Mouse (Mus musculus) liver, embryonic 15.5 days (tissue): ENCODE results near the gene Ptgs1. TPM values are rescaled to one million over a fixed set of nuclear protein-coding genes. Genes with fewer than 3 reads are reported as not detected.

ENCODE experiments used
- ATAC-seq: fragments of 200-750 bp; cut with Nextera tagmentation; 2 replicates; pipeline ENCODE4 v1.8.0; 2017; ENCODE audit warnings: moderate number of reproducible peaks, mild to moderate bottlenecking, moderate library complexity; ENCODE audit not compliant: insufficient read depth
- H3K27ac ChIP-seq: fragments of 300-500 bp; sonication (generic); replicated peaks from 2 replicates; pipeline ENCODE4 v1.5.1; 2015; ENCODE audit warnings: mild to moderate bottlenecking, inconsistent platforms
- H3K27me3 ChIP-seq: fragments of 300-500 bp; sonication (generic); 2 replicates; pipeline ENCODE4 v1.6.1; 2015; ENCODE audit warnings: mild to moderate bottlenecking, inconsistent platforms
- H3K36me3 ChIP-seq: fragments of 300-500 bp; sonication (generic); replicated peaks from 2 replicates; pipeline ENCODE4 v1.6.1; 2015; ENCODE audit warnings: moderate library complexity, mild to moderate bottlenecking, inconsistent platforms
- H3K4me1 ChIP-seq: fragments of 300-500 bp; sonication (generic); replicated peaks from 2 replicates; pipeline ENCODE4 v1.6.1; 2015; ENCODE audit warnings: inconsistent platforms
- H3K4me2 ChIP-seq: fragments of 300-500 bp; sonication (generic); 2 replicates; pipeline ENCODE4 v1.6.1; 2015; ENCODE audit warnings: moderate library complexity, mild to moderate bottlenecking, inconsistent platforms
- H3K4me3 ChIP-seq: fragments of 300-500 bp; sonication (generic); replicated peaks from 2 replicates; pipeline ENCODE4 v1.5.1; 2015; ENCODE audit warnings: mild to moderate bottlenecking, inconsistent platforms
- H3K9ac ChIP-seq: fragments of 300-500 bp; sonication (generic); 2 replicates; pipeline ENCODE4 v1.6.1; 2015; ENCODE audit warnings: moderate library complexity, mild to moderate bottlenecking, inconsistent platforms
- H3K9me3 ChIP-seq: fragments of 300-500 bp; sonication (generic); replicated peaks from 2 replicates; pipeline ENCODE4 v1.6.1; 2016; ENCODE audit warnings: inconsistent platforms
- WGBS: fragments of 180-500 bp; shearing (Covaris S2); methylation state at CpG from one replicate; pipeline ENCODE4 v1.1.7; 2015; ENCODE audit warnings: mixed read lengths; ENCODE audit not compliant: insufficient replicate concordance; 5-methylcytosine and 5-hydroxymethylcytosine counted together
- polyA plus RNA-seq: library from polyadenylated mRNA; unstranded; fragments of >200 nt; fragmentation: Nextera tagmentation; extraction: Ambion mirVana; gene quantifications from 2 replicates; pipeline ENCODE4 v1.2.1, GENCODE M21; 2015

Gene Ptgs1
- polyA plus RNA-seq, 1 experiment from 2014 or later, result 20.9 TPM

DNA sequence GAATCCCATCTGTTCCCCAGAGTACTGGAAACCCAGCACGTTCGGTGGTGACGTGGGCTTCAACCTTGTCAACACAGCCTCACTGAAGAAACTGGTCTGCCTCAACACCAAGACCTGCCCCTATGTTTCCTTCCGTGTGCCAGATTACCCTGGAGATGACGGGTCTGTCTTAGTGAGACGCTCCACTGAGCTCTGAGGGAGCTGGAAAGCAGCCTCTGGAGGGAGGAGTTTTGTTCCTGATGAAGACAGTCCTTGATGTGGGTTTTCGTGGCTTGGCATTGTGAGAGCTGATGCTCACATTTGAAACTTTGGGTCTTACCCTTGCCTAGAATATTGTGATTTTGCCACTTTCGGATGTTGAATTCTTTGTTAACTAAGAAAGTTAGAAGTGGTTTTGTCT, 20.9 kb downstream of the Ptgs1 start:
- H3K9me3 ChIP-seq, result no peaks in the 10 kb centered on the region
- no peaks in the 10 kb centered on the region for H3K36me3 ChIP-seq
- ATAC-seq, result no peak
- 75% methylated on average over 8 of the region's 8 CpGs for WGBS
- H3K27me3 ChIP-seq, result no peaks in the 10 kb centered on the region
- H3K27ac ChIP-seq, result no peak overlapping the region
- H3K4me3 ChIP-seq, result no peak overlapping the region
- no peak overlapping the region for H3K9ac ChIP-seq
- no peaks in the 10 kb centered on the region for H3K4me1 ChIP-seq
- no peak overlapping the region for H3K4me2 ChIP-seq

DNA sequence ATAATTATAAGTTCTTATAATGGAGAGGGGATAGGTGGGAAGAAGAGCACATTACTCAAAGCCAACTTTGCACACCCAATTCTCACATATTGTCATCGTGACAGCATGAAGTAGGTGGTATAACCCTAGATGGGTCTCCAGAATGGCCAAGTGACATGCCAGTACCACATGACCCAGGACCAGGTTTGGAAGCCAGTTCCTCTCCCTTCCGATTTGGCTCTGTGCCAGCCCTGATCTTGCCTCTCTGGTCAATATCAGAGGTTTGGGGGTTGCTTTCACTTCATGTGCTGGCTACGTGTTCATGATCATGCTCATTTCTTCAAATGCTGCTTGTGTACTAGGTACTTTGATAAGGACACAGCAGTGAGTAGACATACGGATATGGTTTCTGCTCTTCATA, 22.3 kb downstream of the Ptgs1 start:
- H3K36me3 ChIP-seq, result no peaks in the 10 kb centered on the region
- 65% methylated on average over 4 of the region's 4 CpGs for WGBS
- H3K4me1 ChIP-seq, result no peaks in the 10 kb centered on the region
- no peak overlapping the region for H3K4me2 ChIP-seq
- no peaks in the 10 kb centered on the region for H3K9me3 ChIP-seq
- no peak overlapping the region for H3K4me3 ChIP-seq
- H3K27ac ChIP-seq, result no peak overlapping the region
- H3K9ac ChIP-seq, result no peak overlapping the region
- no peak for ATAC-seq
- no peaks in the 10 kb centered on the region for H3K27me3 ChIP-seq

DNA sequence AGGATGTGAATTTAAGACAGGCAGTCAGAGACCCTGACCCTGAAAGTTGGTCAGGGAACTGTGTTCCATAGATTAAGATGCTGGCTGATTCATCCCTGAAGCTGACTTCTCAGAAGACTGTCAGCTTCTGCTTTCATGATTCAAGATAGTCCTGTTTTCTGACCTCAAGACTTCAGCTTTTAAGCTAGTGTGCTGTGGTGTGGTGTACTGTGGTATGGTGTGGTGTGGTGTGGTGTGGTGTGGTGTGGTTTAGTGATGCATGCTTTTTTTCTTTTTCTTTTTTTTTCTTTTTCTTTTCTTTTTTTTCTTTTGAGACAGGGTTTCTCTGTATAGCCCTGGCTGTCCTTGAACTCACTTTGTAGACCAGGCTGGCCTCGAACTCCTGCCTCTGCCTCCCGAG, 24.2 kb downstream of the Ptgs1 start:
- Histone ChIP-seq H3K9ac (no peak overlapping the region), H3K27ac (no peak overlapping the region), H3K4me2 (no peak overlapping the region), H3K4me3 (no peak overlapping the region), H3K9me3 (no peaks in the 10 kb centered on the region), H3K27me3 (no peaks in the 10 kb centered on the region), H3K4me1 (no peaks in the 10 kb centered on the region), H3K36me3 (no peaks in the 10 kb centered on the region)
- 60% methylated on average over 2 of the region's 2 CpGs for WGBS
- no peak for ATAC-seq

DNA sequence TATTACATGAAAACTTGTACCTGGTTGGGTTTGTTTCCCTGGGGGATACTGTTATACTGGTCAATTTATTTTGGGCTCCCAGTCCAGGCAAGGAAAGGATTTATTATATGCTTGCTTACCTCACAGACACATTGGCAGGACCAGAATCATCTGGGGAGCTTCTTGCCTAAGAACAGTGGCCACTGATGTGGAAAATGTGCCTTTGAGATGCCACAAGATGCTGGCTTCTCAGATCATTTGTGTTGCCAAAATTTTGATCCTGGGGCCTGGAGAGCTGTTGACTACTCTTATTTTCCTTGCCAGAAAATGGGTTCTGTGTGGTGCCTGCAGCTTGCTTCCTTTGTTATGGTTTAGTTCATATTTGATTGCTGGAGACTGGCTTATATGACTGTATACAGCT, 26.7 kb downstream of the Ptgs1 start:
- no peak overlapping the region for H3K4me3 ChIP-seq
- H3K27ac ChIP-seq, result no peak overlapping the region
- no peaks in the 10 kb centered on the region for H3K27me3 ChIP-seq
- no peak overlapping the region for H3K4me2 ChIP-seq
- H3K4me1 ChIP-seq, result no peaks in the 10 kb centered on the region
- ATAC-seq, result no peak
- no peaks in the 10 kb centered on the region for H3K9me3 ChIP-seq
- H3K9ac ChIP-seq, result no peak overlapping the region
- no peaks in the 10 kb centered on the region for H3K36me3 ChIP-seq

DNA sequence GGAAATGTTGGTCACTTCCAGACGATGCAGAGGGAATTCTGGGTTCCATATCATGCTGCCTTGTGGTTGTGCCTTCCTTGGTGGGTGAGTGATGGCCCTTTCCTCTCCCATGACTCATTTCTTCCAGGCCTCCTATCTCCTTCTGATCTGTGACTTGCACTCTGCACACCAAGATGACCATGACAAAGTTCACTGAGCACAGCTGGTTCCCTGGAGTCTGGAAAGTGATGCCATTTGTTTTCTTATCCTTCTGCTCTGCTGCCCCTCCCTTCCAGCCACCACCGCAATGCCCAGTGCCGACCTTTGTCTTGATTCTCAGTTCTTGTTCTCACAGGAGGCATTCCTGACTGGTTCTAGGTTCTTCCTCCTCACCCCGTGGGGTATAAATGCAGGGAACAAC, 29.2 kb downstream of the Ptgs1 start:
- H3K27ac ChIP-seq, result no peak overlapping the region
- H3K36me3 ChIP-seq, result no peaks in the 10 kb centered on the region
- no peaks in the 10 kb centered on the region for H3K27me3 ChIP-seq
- no peak overlapping the region for H3K9ac ChIP-seq
- no peak overlapping the region for H3K4me2 ChIP-seq
- no peak for ATAC-seq
- H3K4me1 ChIP-seq, result no peaks in the 10 kb centered on the region
- H3K9me3 ChIP-seq, result no peaks in the 10 kb centered on the region
- WGBS, result 49% methylated on average over 4 of the region's 4 CpGs
- H3K4me3 ChIP-seq, result no peak overlapping the region

DNA sequence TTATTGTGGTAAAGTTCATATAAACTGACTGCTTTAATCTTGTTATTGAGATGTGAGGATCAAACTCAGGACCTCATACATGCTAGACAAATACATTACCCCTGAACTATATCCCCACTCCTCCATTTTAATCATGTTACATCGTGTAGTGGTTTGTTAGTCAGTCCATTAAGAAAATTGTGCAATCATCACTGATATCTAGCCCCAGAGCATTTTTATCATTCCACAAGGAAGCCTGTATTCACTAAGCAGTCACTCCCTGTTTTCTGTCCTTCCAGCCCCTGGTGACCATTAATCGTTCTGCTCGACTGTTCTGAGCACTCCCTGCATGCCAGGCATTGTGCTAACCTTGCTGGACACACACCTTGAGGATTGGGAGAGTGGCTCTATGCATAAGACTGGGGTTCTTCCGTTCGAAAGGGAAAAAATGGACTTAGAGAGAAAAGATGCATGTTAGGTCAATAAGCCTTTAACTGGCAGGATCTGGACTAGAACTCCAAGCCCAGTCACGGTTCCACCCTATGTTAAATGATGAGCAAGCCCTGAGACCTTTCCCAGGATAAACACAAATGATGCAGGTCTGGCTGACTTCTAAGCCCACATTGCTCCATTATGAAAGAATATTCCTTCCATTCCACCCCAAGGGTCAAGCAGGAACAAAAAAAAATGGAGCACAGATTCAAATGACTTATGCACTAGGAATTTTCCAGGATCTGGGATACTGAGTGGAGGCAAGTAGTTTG, 29.7 kb downstream of the Ptgs1 start:
- WGBS, result 56% methylated on average over 6 of the region's 6 CpGs
- no peaks in the 10 kb centered on the region for H3K4me1 ChIP-seq
- no peak overlapping the region for H3K4me3 ChIP-seq
- no peaks in the 10 kb centered on the region for H3K27me3 ChIP-seq
- ATAC-seq, result no peak
- H3K9me3 ChIP-seq, result no peaks in the 10 kb centered on the region
- no peak overlapping the region for H3K27ac ChIP-seq
- no peak overlapping the region for H3K9ac ChIP-seq
- H3K36me3 ChIP-seq, result no peaks in the 10 kb centered on the region
- H3K4me2 ChIP-seq, result no peak overlapping the region

DNA sequence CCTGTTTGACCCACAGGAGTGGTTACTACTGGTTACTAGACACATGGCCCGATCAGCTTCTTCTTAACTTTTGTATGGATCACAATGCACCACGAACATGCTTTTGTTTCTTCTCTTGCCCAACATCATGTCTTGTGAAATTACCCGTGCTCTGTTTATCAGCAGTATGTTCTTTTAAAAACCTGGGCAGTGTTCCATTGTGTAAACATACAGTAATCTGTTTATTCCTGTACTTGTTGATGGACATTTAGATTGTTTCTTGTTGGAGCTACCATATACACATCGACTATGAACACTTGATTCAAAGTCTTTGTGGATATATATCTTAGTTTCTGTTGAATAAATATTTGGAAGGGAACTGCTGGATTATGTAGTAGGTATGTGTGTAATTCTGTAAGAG, 31.8 kb downstream of the Ptgs1 start:
- no peaks in the 10 kb centered on the region for H3K9me3 ChIP-seq
- no peak overlapping the region for H3K4me2 ChIP-seq
- ATAC-seq, result no peak
- no peak overlapping the region for H3K27ac ChIP-seq
- H3K4me1 ChIP-seq, result no peaks in the 10 kb centered on the region
- H3K36me3 ChIP-seq, result no peaks in the 10 kb centered on the region
- H3K9ac ChIP-seq, result no peak overlapping the region
- H3K27me3 ChIP-seq, result no peaks in the 10 kb centered on the region
- WGBS, result 49% methylated on average over 4 of the region's 4 CpGs
- H3K4me3 ChIP-seq, result no peak overlapping the region

DNA sequence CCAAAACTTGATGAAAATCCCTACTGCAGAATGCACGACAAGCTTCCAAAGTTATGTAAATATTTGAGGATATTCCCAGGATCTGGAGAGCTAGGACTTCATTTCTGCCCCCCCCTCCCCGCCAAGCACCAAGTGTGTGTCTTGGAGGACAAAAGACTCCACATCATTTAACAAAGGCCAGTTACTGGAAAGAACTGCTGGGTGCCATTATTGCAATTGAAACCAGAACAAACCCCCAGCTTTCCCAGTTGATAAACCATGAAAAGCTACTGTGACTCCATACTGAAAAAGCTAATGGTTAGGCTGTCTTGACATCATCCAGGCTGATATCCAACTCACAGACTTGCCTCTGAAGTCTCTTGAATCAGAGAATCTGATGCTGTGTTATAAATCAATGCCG, 39.2 kb downstream of the Ptgs1 start:
- WGBS, result 59% methylated on average over 3 of the region's 3 CpGs
- Histone ChIP-seq H3K9me3 (no peaks in the 10 kb centered on the region), H3K9ac (no peak overlapping the region), H3K4me2 (no peak overlapping the region), H3K27ac (no peak overlapping the region), H3K27me3 (no peaks in the 10 kb centered on the region), H3K4me1 (no peaks in the 10 kb centered on the region), H3K36me3 (no peaks in the 10 kb centered on the region), H3K4me3 (no peak overlapping the region)
- no peak for ATAC-seq

DNA sequence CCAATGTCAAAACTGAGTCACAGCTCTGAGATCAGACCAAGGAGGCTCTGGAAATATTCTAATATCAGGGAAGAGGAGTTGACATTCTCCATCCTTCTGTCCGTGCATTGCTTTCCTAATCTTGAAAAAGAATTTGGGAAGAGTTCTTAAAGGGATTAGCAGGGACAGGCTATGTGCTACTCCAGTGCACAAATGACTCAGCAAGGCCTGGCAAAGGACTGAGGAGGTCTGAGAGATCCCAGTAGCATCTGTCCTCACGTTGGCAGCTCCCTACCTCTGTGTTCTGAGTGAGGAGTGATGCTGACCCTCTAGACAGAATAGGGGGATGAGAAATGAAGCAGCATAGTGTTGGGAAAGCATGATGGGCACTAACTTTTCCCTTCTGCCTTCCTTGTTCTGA, 40.0 kb downstream of the Ptgs1 start:
- no peak overlapping the region for H3K27ac ChIP-seq
- no peaks in the 10 kb centered on the region for H3K4me1 ChIP-seq
- H3K9me3 ChIP-seq, result no peaks in the 10 kb centered on the region
- no peak overlapping the region for H3K9ac ChIP-seq
- H3K36me3 ChIP-seq, result no peaks in the 10 kb centered on the region
- H3K4me2 ChIP-seq, result no peak overlapping the region
- no peak overlapping the region for H3K4me3 ChIP-seq
- H3K27me3 ChIP-seq, result no peaks in the 10 kb centered on the region
- 32% methylated on average over 2 of the region's 2 CpGs for WGBS
- ATAC-seq, result no peak

DNA sequence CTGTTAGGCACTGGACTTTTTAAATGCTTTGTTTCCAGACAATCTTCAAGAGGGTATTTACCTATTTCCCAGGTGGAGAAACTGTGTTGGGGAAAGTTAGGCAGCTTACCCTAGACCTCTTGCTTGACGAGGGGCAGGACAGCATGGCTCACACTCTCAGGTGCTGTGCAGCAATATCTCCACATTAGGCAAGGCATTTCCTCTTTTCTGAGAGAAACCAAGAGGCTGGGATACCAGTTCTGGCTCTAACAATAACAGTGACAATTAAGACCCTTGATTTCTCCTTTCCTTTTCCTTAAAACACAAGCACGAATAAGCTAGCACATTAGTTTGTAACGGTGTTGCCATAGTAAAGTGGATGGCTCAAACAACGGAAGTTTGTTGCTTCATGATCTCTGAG, 40.9 kb downstream of the Ptgs1 start:
- H3K9ac ChIP-seq, result no peak overlapping the region
- no peaks in the 10 kb centered on the region for H3K4me1 ChIP-seq
- no peak overlapping the region for H3K4me2 ChIP-seq
- no peaks in the 10 kb centered on the region for H3K9me3 ChIP-seq
- no peaks in the 10 kb centered on the region for H3K36me3 ChIP-seq
- no peak overlapping the region for H3K4me3 ChIP-seq
- WGBS, result 44% methylated on average over 4 of the region's 4 CpGs
- H3K27ac ChIP-seq, result no peak overlapping the region
- ATAC-seq, result no peak
- H3K27me3 ChIP-seq, result no peaks in the 10 kb centered on the region

DNA sequence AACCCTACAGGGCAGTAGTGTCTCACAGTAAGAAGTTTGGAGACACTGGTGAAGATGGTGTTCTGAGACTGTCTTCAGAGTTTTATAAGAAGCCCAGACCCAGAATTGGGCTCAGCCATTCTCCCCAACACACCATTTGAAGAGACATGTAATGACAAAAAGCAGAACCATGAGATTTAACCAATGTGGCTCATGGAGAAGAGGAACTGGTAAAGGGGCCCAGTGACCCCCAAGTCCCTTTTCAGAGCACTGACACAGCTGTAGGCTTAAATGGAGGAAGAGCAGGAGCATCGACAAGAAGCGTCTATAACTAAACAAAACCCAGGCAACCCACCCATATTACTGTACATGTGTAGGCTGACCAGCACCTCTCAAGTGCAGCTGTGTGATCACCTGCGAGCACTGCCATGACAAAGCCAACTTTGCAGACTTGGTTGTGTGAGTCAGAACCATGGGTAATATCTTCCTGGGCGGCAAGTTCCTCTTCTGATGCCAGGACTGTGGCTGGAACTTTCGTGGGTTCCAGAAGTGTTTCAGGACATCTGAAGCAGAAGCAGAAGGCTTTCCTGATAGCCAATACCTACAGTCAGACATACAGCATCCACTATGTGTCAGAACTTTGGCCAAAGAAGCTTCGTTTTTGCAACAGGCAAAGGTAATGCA, 42.2 kb downstream of the Ptgs1 start:
- Histone ChIP-seq H3K27me3 (no peaks in the 10 kb centered on the region), H3K4me2 (no peak overlapping the region), H3K36me3 (no peaks in the 10 kb centered on the region), H3K4me1 (no peaks in the 10 kb centered on the region), H3K9me3 (no peaks in the 10 kb centered on the region), H3K9ac (no peak overlapping the region), H3K4me3 (no peak overlapping the region), H3K27ac (no peak overlapping the region)
- ATAC-seq, result no peak
- 27% methylated on average over 6 of the region's 6 CpGs for WGBS

DNA sequence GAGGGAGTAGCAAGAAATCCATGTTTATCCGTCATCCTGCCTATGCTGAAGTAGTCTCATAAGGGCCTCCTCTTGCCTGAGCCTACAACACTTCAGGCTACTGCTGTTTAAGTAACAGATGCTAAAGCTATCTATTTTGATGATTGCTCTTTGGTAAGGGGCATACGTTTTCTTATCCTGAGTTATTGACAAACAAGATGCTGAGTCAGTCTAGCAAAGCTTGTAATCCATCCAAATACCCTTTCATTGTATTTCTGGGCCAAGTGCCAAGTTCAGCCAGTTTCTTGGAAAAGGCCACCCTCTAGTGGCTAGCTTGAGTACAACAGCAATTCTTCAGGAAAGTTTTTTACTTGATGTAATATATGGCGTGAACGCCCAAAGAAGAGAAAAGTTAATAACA, 46.2 kb downstream of the Ptgs1 start:
- no peaks in the 10 kb centered on the region for H3K36me3 ChIP-seq
- H3K27me3 ChIP-seq, result 0 out of 2 replicates have a peak, but pooled peaks cover 3% of the 10 kb centered on the region
- H3K9ac ChIP-seq, result no peak overlapping the region
- no peak for ATAC-seq
- no peaks in the 10 kb centered on the region for H3K9me3 ChIP-seq
- H3K4me2 ChIP-seq, result no peak overlapping the region
- H3K4me1 ChIP-seq, result no peaks in the 10 kb centered on the region
- H3K4me3 ChIP-seq, result no peak overlapping the region
- no peak overlapping the region for H3K27ac ChIP-seq
- 19% methylated on average over 4 of the region's 4 CpGs for WGBS
